Mouse (Mus musculus) cerebellum, adult 2 months (tissue): ENCODE results near the gene Sfxn2. TPM values are rescaled to one million over a fixed set of nuclear protein-coding genes. Genes with fewer than 3 reads are reported as not detected.

Source experiments
- DNase-seq, 2 experiments: peaks; one replicate each; pipeline ENCODE4 v3.0.0; 2021
- H3K27ac ChIP-seq: fragments of 200-500 bp; 2 replicates; pipeline ENCODE4 v1.5.1; 2012; ENCODE audit warnings: low read length, control low read depth, inconsistent platforms; ENCODE audit not compliant: insufficient read depth
- H3K27me3 ChIP-seq: fragments of 200-500 bp; 2 replicates; pipeline ENCODE4 v1.6.1; 2012; ENCODE audit warnings: inconsistent platforms, mild to moderate bottlenecking, low read length, moderate library complexity; ENCODE audit not compliant: control insufficient read depth, insufficient read depth
- H3K4me1 ChIP-seq: fragments of 200-500 bp; 2 replicates; pipeline ENCODE4 v1.6.1; 2011; ENCODE audit warnings: low read length; ENCODE audit not compliant: control insufficient read depth, insufficient read depth
- H3K4me3 ChIP-seq: fragments of 200-500 bp; replicated peaks from 2 replicates; pipeline ENCODE3; 2011; ENCODE audit warnings: mild to moderate bottlenecking, low read depth, low read length, control low read depth; ENCODE audit not compliant: insufficient read depth
- CTCF ChIP-seq: fragments of 200-500 bp; IDR thresholded peaks from 2 replicates; pipeline ENCODE4 v1.5.1; 2011; ENCODE audit warnings: low read depth, mild to moderate bottlenecking, control low read depth, low read length, moderate library complexity, borderline replicate concordance; ENCODE audit not compliant: insufficient read depth
- POLR2A ChIP-seq: fragments of 200-500 bp; IDR thresholded peaks from 2 replicates; pipeline ENCODE4 v1.6.1; 2011; ENCODE audit warnings: low read length, control low read depth, borderline replicate concordance; ENCODE audit not compliant: insufficient read depth
- WGBS: fragments of 180-500 bp; shearing (Covaris S2); methylation state at CpG from one replicate; pipeline ENCODE4 v1.1.7; 2018; 5-methylcytosine and 5-hydroxymethylcytosine counted together
- polyA plus RNA-seq: library from polyadenylated mRNA; depleted of rRNA; stranded (reverse); fragments of >200 nt; gene quantifications from 2 replicates; pipeline ENCODE4 v1.2.3, GENCODE M21; 2012

Sfxn2 gene
- polyA plus RNA-seq, 1 experiment = 7.0 TPM

- Histone ChIP-seq H3K4me3 (peak overlapping the region; percentile 40), H3K27me3 (no peaks in the 10 kb centered on the region), H3K4me1 (peaks cover 2% of the 10 kb centered on the region; the same call in 1 of the 2 replicates), H3K27ac (no peak overlapping the region)
- TF ChIP-seq POLR2A = no peak
- no peak for TF ChIP-seq CTCF
- 2% methylated on average over 10 of the region's 10 CpGs for WGBS
- DNase-seq = no peak
Measured at GRCm38 (mm10) chr19:46571878-46572244, 1.3 kb upstream of the Sfxn2 start.

GRCm38 (mm10) chr19:46572548-46572947, 617 bp upstream of the Sfxn2 start:
- Histone ChIP-seq H3K27ac (peak overlapping the region; percentile 56), H3K4me3 (peak overlapping the region; percentile 90), H3K4me1 (peaks cover 2% of the 10 kb centered on the region; the same call in 1 of the 2 replicates), H3K27me3 (no peaks in the 10 kb centered on the region)
- TF ChIP-seq CTCF = no peak
- no peak for TF ChIP-seq POLR2A
- WGBS = 1% methylated on average over 17 of the region's 17 CpGs
- no peak for DNase-seq

GRCm38 (mm10) chr19:46573990-46574389, 825 bp downstream of the Sfxn2 start:
- WGBS = 48% methylated on average over 6 of the region's 6 CpGs
- Histone ChIP-seq H3K4me3 (peak overlapping the region; percentile 74), H3K27me3 (no peaks in the 10 kb centered on the region), H3K4me1 (peaks cover 2% of the 10 kb centered on the region; the same call in 1 of the 2 replicates), H3K27ac (no peak overlapping the region)
- DNase-seq = no peak
- TF ChIP-seq CTCF = no peak
- TF ChIP-seq POLR2A = no peak

GRCm38 (mm10) chr19:46575196-46575595, 2.0 kb downstream of the Sfxn2 start:
- TF ChIP-seq CTCF (no peak), POLR2A (no peak)
- Histone ChIP-seq H3K4me1 (peaks cover 2% of the 10 kb centered on the region; the same call in 1 of the 2 replicates), H3K27ac (no peak overlapping the region), H3K4me3 (no peak overlapping the region), H3K27me3 (no peaks in the 10 kb centered on the region)
- DNase-seq = no peak
- WGBS = 77% methylated on average over 4 of the region's 4 CpGs

GRCm38 (mm10) chr19:46587823-46588508, 14.8 kb downstream of the Sfxn2 start:
- Histone ChIP-seq H3K4me3 (no peak overlapping the region), H3K27me3 (no peaks in the 10 kb centered on the region), H3K4me1 (no peaks in the 10 kb centered on the region), H3K27ac (no peak overlapping the region)
- peak; percentile 78 to 87 for DNase-seq
- 56% methylated on average over 13 of the region's 13 CpGs for WGBS
- TF ChIP-seq CTCF = peak; percentile 99
- TF ChIP-seq POLR2A = no peak

- no peak for TF ChIP-seq POLR2A
- no peak for TF ChIP-seq CTCF
- Histone ChIP-seq H3K4me1 (no peaks in the 10 kb centered on the region), H3K27ac (no peak overlapping the region), H3K4me3 (no peak overlapping the region), H3K27me3 (no peaks in the 10 kb centered on the region)
- DNase-seq = no peak
- WGBS = 88% methylated on average over 6 of the region's 6 CpGs
Measured at GRCm38 (mm10) chr19:46591575-46591974, 18.4 kb downstream of the Sfxn2 start.

GRCm38 (mm10) chr19:46592751-46593439, 19.7 kb downstream of the Sfxn2 start:
- no peaks in the 10 kb centered on the region for H3K27me3 ChIP-seq
- H3K27ac ChIP-seq = no peak overlapping the region
- TF ChIP-seq CTCF (no peak), POLR2A (no peak)
- WGBS = 91% methylated on average over 9 of the region's 9 CpGs
- H3K4me3 ChIP-seq = no peak overlapping the region
- no peaks in the 10 kb centered on the region for H3K4me1 ChIP-seq
- DNase-seq = no peak

GRCm38 (mm10) chr19:46598187-46598586, 25.0 kb downstream of the Sfxn2 start:
- H3K4me3 ChIP-seq = no peak overlapping the region
- no peak overlapping the region for H3K27ac ChIP-seq
- H3K4me1 ChIP-seq = 0 out of 2 replicates have a peak, but pooled peaks cover 3% of the 10 kb centered on the region

More at GRCm38 (mm10) chr19:46598187-46598586, 25.0 kb downstream of the Sfxn2 start:
- TF ChIP-seq POLR2A (no peak), CTCF (no peak)
- 87% methylated on average over 4 of the region's 4 CpGs for WGBS
- no peak for DNase-seq
- H3K27me3 ChIP-seq = no peaks in the 10 kb centered on the region
